Mouse (Mus musculus) liver, postnatal 0 days (tissue): ENCODE results near the gene Dnpep.

ENCODE experiments used
- CTCF ChIP-seq: sonication (generic); IDR thresholded peaks from 2 replicates; pipeline ENCODE4 v1.5.1; 2016; ENCODE audit warnings: antibody characterized with exemption, low read depth
- EP300 ChIP-seq: IDR thresholded peaks from 2 replicates; pipeline ENCODE4 v1.6.1; 2016; ENCODE audit warnings: antibody characterized with exemption, low read depth, mild to moderate bottlenecking

- no peak for TF ChIP-seq CTCF
- no peak for TF ChIP-seq EP300
Measured at GRCm38 (mm10) chr1:75345036-75345935, 27.5 kb upstream of the Dnpep start.
